Mouse (Mus musculus): Measurements from ENCODE around the gene Gpatch2. TPM values are rescaled to one million over a fixed set of nuclear protein-coding genes. Genes with fewer than 3 reads are reported as not detected.

Gene Gpatch2
- polyA plus RNA-seq (2012; ENCODE audit: low replicate concordance): 1.6 and 4.2 TPM in 2 replicates

DNA sequence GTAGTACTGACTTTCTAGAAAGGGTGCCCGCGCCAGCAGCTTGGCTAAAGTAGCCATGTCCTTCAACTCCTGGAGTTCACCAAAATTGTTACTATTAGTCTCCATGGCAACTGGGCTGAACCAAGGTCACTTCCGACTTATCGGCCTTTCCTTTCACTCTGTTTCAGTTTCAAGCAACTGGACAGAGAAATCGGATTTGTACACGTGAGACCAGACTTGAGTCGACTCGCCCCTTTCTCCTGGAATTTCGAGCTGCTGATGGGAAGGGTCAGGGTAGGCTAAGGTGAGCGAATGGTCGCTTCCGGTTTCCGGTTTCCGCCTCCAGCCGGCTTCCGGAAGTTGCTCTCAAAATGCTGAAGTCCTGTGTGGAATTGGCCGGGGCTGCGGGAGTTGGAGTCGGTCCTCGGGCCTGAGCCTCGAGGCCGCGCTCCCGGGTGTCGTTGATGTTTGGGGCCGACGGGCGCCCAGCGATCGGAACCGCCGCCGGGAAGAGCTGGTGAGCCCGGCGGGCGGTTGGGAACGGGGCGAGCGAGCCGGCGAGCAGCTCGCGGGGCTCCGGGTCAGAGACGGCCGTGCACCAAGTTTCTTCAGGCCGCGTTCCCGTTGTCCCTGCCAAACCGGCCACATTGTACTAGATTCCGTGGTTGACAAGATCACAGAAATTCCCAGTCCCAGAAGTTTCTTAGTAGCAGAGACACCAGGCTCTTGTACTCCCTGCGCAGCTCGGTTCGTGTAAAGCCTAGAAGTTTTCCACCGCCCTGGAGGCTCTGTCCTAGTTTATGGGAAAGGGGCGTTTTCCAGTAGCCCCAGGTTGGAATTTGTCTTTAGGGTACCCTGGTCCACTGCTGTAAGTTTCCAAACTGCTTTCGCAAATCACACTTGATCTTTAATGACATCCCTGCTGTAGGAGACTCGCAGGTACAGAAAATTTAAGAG, at the start of gene Gpatch2, which contains the start of gene Spata17:
TSS of gene Gpatch2 (plus strand) at position 328 of the 936 bp plus-strand sequence.
TSS of gene Spata17 (minus strand) at position 285 of the 936 bp plus-strand sequence.

Other genes with a start within 250 kb of the Gpatch2 start
- gene D1Pas1, start 248.1 kb upstream of the Gpatch2 start, polyA plus RNA-seq (2012; ENCODE audit: low replicate concordance): not detected in 2 replicates
- gene Spata17, start within 50 bp of the Gpatch2 start, polyA plus RNA-seq (2012; ENCODE audit: low replicate concordance): not detected in 2 replicates